Mouse (Mus musculus) cerebellum, postnatal 10 days (tissue): ENCODE measurements around the gene Slc16a6.

Source experiments
- DNase-seq, 2 experiments: peaks; one replicate each; pipeline ENCODE4 v3.0.0; 2021; ENCODE audit warnings: mixed read lengths in 2 of 2

Gene Slc16a6

DNA sequence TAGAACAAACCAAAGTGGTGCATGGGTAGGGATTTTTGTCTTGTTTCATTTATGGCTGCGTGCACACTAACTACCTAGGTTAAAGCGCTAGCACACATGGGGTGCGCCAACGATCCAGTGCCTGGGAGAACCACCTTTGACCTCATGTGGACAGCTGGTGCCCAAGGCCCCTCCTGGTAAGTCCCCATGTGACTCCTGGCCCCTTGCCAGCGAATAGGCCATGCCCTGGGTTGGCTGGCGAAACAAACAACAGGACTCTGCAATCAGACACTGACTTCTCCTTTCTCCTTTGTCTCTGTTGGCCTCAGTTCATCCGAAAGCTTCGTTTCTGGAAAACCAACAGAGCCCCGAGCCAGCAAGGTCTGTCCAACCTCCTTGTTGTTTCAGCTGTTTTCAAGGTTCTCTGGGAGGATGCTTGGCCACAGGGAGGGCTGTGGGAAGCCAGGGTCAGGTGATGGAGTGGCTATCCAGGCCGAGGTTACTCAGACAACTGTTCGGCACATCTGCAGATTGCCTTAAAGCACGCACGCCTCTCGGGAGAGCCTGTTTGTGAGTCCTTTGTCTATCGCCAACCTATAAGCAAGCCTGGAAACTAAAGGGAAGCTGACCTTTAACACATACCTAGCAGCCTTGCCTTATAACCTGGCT lies 12.1 kb upstream of the Slc16a6 start:
- peak; percentile 72 for DNase-seq

- no peak for DNase-seq
Measured at GRCm38 (mm10) chr11:109480440-109480839, 7.0 kb upstream of the Slc16a6 start.

DNA sequence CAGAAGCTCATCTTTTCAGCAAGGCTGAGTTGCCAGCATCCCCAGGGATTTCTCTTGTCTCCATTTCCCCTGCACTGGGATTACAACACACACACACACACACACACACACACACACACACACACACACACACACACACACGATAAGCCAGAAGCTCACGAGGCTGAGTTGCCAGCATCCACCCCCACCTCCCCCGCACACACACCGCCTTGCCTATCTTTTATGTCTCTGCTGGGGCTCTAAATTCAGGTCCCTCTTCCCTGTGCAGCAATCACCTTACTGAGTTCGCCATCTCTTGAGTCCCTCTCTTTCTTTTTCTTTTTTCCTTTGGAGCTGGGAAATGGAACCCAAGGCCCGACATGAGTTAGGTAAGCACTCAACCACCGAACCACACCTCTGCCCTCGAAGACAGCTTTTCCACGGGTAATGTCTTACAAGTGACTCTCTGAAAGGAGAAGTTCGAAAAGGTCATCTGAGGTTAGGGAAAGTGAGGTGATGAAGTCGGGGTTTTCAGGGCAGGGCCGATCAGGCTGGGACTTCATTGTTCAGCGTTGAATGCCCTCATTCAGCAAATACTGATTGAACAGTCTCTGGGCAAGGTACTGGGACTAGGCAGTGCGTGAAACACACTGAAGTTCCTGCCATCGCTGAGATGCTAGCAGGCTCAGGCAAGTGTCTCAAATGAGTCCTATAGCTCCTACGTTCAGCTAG lies 6.3 kb upstream of the Slc16a6 start:
- DNase-seq = no peak

- no peak for DNase-seq
Measured at GRCm38 (mm10) chr11:109477606-109478380, 4.4 kb upstream of the Slc16a6 start.

- DNase-seq = no peak
Measured at GRCm38 (mm10) chr11:109476653-109477052, 3.3 kb upstream of the Slc16a6 start.

GRCm38 (mm10) chr11:109476241-109476640 lies 2.8 kb upstream of the Slc16a6 start:
- no peak for DNase-seq

GRCm38 (mm10) chr11:109475717-109476116 lies 2.3 kb upstream of the Slc16a6 start:
- DNase-seq = peak in 1 of 2 experiments; percentile 37

DNA sequence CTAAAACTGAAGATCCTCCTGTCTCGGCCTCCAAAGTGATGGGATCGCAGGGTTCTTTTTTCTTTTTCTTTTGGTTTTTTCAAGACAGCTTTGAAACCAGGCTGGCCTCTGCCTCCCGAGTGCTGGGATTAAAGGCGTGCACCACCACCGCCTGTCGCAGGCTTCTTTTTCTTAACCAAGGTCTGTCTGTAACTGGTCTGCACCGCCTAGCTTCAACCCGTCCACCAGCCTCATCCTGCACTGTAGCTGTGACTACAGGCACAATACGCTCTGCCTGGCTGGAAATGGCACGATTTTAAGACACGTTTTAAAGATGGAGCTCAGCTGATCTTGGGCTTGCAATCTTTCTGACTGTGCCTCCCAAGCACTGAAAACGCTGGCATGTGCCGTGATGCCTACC lies 1.4 kb upstream of the Slc16a6 start:
- no peak for DNase-seq

DNA sequence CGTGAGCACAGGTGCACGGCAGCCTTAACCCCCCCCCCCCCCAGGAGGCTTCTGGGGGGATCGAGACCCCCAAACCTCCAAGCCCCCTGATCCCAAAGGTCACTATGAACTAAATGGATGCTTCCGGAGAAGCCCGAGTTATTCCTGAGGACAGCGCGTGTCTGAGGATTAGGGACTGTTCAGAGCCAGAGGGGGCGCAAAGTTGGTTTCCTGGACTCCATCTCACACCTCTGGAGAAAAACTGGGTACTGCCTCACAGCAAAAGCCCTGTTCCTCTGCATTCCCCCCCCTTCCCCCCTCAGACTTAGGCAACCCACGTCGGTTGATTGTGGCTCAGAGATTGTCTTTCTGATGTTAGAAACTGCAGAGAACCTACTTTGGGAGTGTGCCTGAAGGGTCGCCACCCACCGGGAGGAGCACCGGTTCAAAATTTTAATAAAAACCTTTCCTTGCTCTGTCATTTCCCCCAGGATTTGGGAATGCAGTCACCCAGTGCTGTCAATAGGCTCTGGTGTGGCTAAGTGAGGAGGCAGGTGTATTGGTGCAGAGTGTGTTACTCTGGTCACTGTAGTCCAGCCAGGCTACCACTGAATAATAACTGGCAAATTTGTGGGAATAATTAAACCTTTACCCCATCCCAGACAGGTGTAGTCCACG lies 816 bp upstream of the Slc16a6 start:
- no peak for DNase-seq

DNA sequence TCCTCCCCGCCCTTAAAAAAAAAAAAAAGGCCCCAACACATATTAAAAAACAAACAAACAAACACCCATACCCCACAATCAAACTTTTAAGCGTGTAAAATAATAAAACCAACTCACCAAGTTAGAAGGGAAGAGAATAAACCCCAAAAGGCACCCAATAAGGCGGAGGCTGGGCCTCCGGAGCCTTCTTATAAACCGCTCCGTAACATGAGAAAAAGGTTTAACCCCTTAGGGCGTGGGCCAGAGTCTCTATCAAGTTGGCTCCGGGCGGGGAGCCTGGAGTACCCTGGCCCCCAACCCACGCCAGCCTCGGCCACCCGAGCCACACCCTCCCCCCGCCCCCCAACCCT lies 602 bp downstream of the Slc16a6 start:
- no peak for DNase-seq

DNA sequence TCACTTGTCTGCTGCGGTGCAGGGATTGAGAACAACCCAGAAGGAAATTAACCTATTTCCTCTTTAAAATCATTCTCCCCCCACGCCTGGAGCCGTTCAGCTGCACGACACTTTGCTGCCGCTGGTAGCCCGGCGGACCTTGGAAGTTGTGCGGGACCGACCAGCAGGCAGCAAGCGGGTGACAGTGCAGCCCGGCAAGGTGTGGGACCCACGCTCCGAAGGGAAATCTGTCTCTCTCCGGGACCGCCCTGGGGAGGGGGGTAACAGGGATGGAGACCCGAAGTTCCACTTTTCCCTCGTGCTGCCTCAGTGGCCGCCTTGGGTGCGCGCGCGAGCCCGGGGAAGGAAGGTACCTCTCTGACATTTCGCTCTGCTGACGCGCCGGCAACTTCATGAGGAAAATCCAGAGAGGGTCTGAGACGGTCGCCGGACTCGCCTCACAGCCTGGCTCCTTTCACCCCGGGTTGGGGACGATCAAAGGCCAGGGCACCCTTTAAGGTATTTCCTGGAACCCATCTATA lies 1.2 kb downstream of the Slc16a6 start:
- DNase-seq = peak; percentile 55 to 65

- no peak for DNase-seq
Measured at GRCm38 (mm10) chr11:109470921-109471861, 2.2 kb downstream of the Slc16a6 start.

DNA sequence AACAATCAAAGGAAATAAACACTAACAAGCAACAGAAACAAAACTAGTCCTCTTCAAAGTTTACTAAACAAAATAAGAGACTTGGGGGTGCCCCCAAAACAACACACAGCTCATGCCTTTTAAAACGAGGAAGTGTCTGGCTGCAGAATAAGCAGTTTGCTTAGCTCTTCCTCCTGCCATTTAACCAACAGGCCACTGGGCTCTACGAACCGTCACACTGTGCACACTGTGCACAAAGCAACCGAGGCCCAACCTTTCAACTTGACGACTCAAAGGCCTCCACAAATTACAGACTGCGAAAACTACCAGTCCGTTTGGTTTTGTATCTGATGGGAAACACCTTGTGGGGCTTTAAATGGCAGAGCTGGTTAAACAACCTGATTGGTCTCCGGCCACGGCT lies 3.2 kb downstream of the Slc16a6 start:
- DNase-seq = no peak

- no peak for DNase-seq
Measured at GRCm38 (mm10) chr11:109468133-109468532, 5.3 kb downstream of the Slc16a6 start.

- DNase-seq = no peak
Measured at GRCm38 (mm10) chr11:109466987-109467386, 6.4 kb downstream of the Slc16a6 start.

DNA sequence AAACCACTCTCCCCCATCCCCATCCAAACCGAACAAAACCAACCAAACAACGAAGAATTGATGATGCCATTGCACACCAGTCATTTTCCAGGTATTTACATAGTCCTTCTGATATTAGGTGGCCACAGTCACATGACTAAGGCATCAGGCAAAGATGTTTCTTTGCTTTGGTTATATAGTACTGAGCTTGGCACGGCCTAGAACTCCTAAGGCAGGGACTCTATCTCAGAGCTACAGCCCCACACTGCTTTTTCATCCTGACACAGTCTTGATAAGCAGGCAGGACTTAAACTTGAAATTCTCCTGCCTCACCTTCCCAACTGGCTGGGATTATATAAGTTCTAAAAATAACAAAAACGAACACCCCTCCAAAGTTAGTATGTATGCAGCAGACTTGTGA lies 8.3 kb downstream of the Slc16a6 start:
- no peak for DNase-seq

DNA sequence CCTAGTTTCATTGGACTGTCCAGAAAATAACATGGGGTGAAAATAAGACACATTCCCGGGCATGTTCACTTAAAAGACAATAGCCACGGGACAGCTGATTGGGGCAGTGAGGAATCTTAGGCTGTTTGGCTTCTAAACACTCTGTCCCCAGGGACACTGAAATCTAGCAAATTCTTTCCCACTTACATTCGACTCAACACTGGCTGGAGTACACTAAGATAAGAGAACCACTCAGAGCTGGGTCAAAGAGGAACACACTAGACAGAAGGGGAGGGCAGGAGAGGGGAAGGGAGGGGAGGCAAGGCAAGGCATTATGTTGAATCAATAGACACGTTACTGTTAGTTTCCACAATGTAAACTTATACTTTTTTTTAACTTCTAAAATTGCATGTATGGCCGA lies 12.8 kb downstream of the Slc16a6 start:
- no peak for DNase-seq

- no peak for DNase-seq
Measured at GRCm38 (mm10) chr11:109458165-109458564, 15.2 kb downstream of the Slc16a6 start.

DNA sequence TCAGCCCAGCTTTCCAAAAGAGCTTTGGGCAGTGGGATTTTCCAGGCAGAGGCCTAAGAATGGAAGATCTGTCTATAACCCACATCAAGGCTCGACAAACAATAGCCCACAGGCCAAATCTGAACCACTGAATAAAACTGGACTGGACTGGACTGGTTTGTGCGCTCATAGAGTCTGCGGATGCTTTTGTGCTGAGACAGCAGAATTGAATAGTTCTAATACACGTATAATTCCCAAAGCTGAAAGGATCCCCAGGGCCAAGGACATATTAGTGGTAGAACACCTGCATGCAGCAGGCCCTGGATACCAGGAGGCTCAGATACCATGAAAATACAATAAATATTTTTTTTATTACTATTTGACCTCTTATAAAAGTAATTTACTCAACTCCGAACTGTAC lies 17.1 kb downstream of the Slc16a6 start:
- no peak for DNase-seq

DNA sequence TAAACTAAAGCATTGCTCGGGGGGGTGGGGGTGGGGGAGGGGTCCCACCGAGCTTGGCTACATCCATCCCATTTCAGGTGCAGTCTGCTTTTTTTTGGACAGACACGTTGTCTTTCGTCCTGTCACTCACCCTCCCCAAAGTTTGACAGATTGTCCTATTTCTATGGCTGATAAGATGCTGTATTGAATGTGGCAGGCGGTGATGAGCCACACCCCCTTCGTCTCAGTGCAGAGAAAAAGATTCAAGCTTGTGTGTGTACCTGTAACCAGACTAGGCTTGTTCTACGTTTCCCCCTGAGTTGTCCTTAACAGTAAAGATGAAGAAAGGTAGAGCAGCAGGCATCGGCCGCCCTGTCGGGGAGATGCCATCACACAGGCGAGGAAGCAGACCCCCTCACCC lies 22.2 kb downstream of the Slc16a6 start:
- no peak for DNase-seq

DNA sequence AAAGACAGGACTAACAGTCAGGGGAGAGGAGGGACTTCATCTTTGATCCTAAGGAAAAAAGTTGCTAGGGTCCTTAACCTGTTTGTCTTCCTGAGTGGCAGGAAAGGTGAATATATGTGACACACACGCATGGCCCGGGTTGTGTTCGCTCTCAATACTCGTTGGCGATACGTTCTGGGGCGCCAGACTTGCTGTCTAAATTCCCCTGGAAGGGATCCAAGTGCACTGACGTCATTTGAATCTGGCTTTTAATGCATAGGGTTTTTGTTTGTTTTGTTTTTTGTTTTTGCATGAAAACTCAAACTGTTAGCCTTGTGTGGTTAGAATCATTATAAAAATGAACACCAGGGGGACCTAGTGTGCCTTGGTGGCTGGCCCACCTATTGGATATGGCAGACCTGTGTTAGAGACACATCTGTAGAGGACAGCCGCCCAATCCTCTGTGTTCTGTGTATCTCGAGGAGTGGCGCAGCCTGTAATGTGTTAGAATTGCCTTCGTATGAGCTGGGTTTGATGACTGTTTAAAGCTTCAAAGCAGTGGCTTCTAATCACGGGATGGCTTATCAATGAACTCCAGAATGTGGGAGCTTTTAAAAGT lies 27.9 kb downstream of the Slc16a6 start:
- DNase-seq = peak; percentile 47 to 88

DNA sequence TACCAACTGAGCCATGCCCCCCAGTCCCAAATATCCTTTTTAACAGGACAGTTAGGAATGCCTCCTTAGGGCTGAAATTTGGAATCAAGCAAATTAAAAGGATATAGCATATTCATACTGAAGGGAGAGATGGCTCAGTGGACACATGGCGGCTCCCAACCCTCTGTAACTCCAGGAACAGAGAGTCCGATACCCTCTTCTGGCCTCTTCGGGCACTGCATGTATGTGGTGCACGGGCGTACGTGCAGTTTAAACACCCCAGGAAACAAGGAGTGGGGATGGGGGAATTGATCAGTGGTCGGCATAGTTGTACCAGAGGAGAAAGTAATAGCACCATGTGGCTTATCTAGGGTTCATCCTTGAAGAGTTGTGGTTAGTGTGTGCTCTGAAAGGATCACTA lies 28.8 kb downstream of the Slc16a6 start:
- peak; percentile 68 to 69 for DNase-seq
